Mouse (Mus musculus) spleen, adult 2 months (tissue): ENCODE results near the gene Bmp10. TPM values are rescaled to one million over a fixed set of nuclear protein-coding genes. Genes with fewer than 3 reads are reported as not detected.

Source experiments
- DNase-seq, 2 experiments: peaks; one replicate each; pipeline versions ENCODE4 v3.0.0 to v3.0.0-alpha.2; 2012 to 2021; ENCODE audit warnings: low spot score in 2 of 2, low read depth in 1 of 2
- H3K27ac ChIP-seq: fragments of 200-500 bp; 2 replicates; pipeline ENCODE4 v1.5.1; 2012; ENCODE audit warnings: low read length, inconsistent platforms; ENCODE audit not compliant: insufficient read depth
- H3K27me3 ChIP-seq: fragments of 200-500 bp; 2 replicates; pipeline ENCODE4 v1.6.1; 2012; ENCODE audit warnings: mild to moderate bottlenecking, moderate library complexity, low read length, inconsistent platforms; ENCODE audit not compliant: control insufficient read depth, insufficient read depth
- H3K36me3 ChIP-seq: fragments of 200-500 bp; 2 replicates; pipeline ENCODE4 v1.6.1; 2012; ENCODE audit warnings: mild to moderate bottlenecking, low read length, inconsistent platforms; ENCODE audit not compliant: control insufficient read depth, insufficient read depth
- H3K4me1 ChIP-seq: fragments of 200-500 bp; 2 replicates; pipeline ENCODE4 v1.6.1; 2011; ENCODE audit warnings: inconsistent platforms; ENCODE audit not compliant: control insufficient read depth, insufficient read depth, insufficient read length
- H3K4me3 ChIP-seq: fragments of 200-500 bp; 2 replicates; pipeline ENCODE4 v1.5.1; 2011; ENCODE audit warnings: mild to moderate bottlenecking, inconsistent platforms; ENCODE audit not compliant: insufficient read depth, insufficient read length; ENCODE audit errors: extremely low read depth
- CTCF ChIP-seq: fragments of 200-500 bp; IDR thresholded peaks from 2 replicates; pipeline ENCODE4 v1.5.1; 2011; ENCODE audit warnings: mild to moderate bottlenecking, inconsistent platforms; ENCODE audit not compliant: insufficient read depth, insufficient read length, insufficient replicate concordance; ENCODE audit errors: extremely low read depth
- POLR2A ChIP-seq: fragments of 200-500 bp; IDR thresholded peaks from 2 replicates; pipeline ENCODE4 v1.6.1; 2011; ENCODE audit warnings: low read depth, low read length, inconsistent platforms
- WGBS: fragments of 180-500 bp; shearing (Covaris S2); methylation state at CpG from one replicate; pipeline ENCODE4 v1.1.7; 2018; 5-methylcytosine and 5-hydroxymethylcytosine counted together
- polyA plus RNA-seq: library from polyadenylated mRNA; depleted of rRNA; stranded (reverse); fragments of >200 nt; gene quantifications from 2 replicates; pipeline ENCODE4 v1.2.3, GENCODE M21; 2012; rRNA removed

Gene Bmp10
- polyA plus RNA-seq, 1 experiment = not detected

DNA sequence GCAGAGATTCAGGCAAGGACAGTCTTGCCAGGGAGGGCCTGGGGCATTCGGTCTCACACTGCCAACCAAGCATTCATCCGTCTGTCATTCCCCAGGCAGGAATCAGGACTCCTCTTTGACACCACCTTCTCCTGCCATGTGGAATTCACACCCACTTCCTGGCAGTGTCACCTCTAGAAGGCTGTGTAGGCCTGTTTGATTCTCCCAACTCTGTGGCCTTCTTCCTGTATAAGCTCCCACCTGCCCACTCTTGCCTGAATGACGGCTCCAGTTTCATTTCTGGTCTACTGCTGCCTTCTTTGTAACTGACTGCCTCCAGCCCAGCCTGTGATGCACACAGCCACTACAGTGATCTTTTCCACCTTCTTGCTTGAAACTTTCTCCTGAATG is 55.1 kb downstream of the Bmp10 start:
- no peak for DNase-seq
- Histone ChIP-seq H3K4me1 (no peaks in the 10 kb centered on the region), H3K27ac (no peak overlapping the region), H3K36me3 (peaks cover 48% of the 10 kb centered on the region), H3K27me3 (no peaks in the 10 kb centered on the region), H3K4me3 (no peak overlapping the region)
- no peak for TF ChIP-seq POLR2A
- no peak for TF ChIP-seq CTCF
- 90% methylated on average over 3 of the region's 3 CpGs for WGBS

DNA sequence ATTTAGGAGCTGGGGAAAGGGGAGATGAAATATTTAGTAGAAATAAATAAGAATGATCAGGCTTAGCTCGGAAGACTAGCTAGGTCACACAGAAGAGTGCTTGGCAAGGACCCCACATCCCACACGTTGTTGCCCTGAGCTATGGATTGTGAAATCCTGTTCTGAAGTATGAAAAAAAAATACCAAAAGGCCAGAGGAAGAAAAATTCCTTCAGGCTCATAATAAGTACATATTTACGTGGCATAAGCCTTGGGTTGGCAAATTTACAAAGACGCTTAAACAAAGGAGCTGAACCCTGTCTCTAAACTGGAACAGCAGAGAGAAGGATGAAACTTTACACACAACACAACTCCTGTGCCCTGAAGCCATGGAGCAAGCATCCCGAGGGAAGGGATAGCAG is 56.0 kb downstream of the Bmp10 start:
- Histone ChIP-seq H3K27me3 (no peaks in the 10 kb centered on the region), H3K4me3 (no peak overlapping the region), H3K36me3 (peaks cover 50% of the 10 kb centered on the region), H3K4me1 (no peaks in the 10 kb centered on the region), H3K27ac (no peak overlapping the region)
- 86% methylated on average over 5 of the region's 5 CpGs for WGBS
- DNase-seq = no peak
- TF ChIP-seq CTCF (no peak), POLR2A (no peak)

Other genes with a start within 250 kb of the Bmp10 start
- 4.0 and 4.2 TPM in 2 replicates for gene Antxr1, start 93.2 kb upstream of the Bmp10 start, polyA plus RNA-seq
- gene Gkn1, start 78.1 kb upstream of the Bmp10 start, polyA plus RNA-seq = 0.13 TPM in 1 of 2 replicates, not detected in the other
- not detected in 2 replicates for gene Gkn2, start 55.6 kb upstream of the Bmp10 start, polyA plus RNA-seq
- gene Gkn3, start 40.1 kb upstream of the Bmp10 start, polyA plus RNA-seq = 0.28 TPM in 1 of 2 replicates, not detected in the other
- 17.3 and 18.0 TPM in 2 replicates for gene Arhgap25, start 104.3 kb downstream of the Bmp10 start, polyA plus RNA-seq
- gene Prokr1, start 161.7 kb downstream of the Bmp10 start, polyA plus RNA-seq = 0.74 and 1.4 TPM in 2 replicates
- 2.4 and 2.8 TPM in 2 replicates for gene Aplf, start 243.2 kb downstream of the Bmp10 start, polyA plus RNA-seq